Comparison of ENCODE assay signal across 8 mouse cellular contexts in genomic region chr4:135079859-135080640, GRCm38 (mm10). TPM values are rescaled to one million over a fixed set of nuclear protein-coding genes. Genes with fewer than 3 reads are reported as not detected.
DNase-seq lines count a peak whose midpoint lies in the region; ATAC-seq and TF ChIP-seq lines count a peak whose summit lies in the region.

No protein-coding gene starts in this region.

- H3K4me2 ChIP-seq in forebrain, embryonic 11.5 days (ENCODE audit: low read depth, low read length, severe bottlenecking): no peak overlapping the region
- no peak overlapping the region for H3K4me2 ChIP-seq in forebrain, embryonic 13.5 days
- no peak overlapping the region for H3K4me2 ChIP-seq in midbrain, postnatal 0 days (ENCODE audit: low read depth, low read length, poor library complexity, severe bottlenecking)

- no peak for TF ChIP-seq CTCF in midbrain, postnatal 0 days (IDR thresholded peaks at IDR 0.05)

- no peak for ATAC-seq in forebrain, embryonic 11.5 days (replicated peaks; ENCODE audit: low FRiP score)
- no peak for ATAC-seq in forebrain, embryonic 13.5 days
- ATAC-seq in midbrain, postnatal 0 days (ENCODE audit: low FRiP score): no peak
- ATAC-seq in erythroid progenitor cell, adult 5-6 weeks (replicated peaks; ENCODE audit: low FRiP score, poor library complexity, severe bottlenecking): no peak

- no peak for DNase-seq in forebrain, embryonic 11.5 days (ENCODE audit: low spot score)
- DNase-seq in 3134 (ENCODE audit: extremely low read depth, insufficient read length, low spot score) (peak; percentile 77), adipocyte (ENCODE audit: low spot score) (no peak)
- peak; percentile 74 for DNase-seq in c-Kit-positive CD71-negative TER-119-negative erythroid progenitor cells, embryonic 14.5 days (ENCODE audit: low read depth)
- DNase-seq in midbrain, postnatal 0 days (ENCODE audit: low spot score): peak; percentile 4
- no peak for DNase-seq in layer of hippocampus, postnatal 14 days (ENCODE audit: low spot score in 2 of 2)

- no peaks in the 10 kb centered on the region for H3K9me3 ChIP-seq in forebrain, embryonic 11.5 days (ENCODE audit: control insufficient read depth, low read length)
- no peaks in the 10 kb centered on the region for H3K9me3 ChIP-seq in forebrain, embryonic 13.5 days (replicated peaks)
- H3K9me3 ChIP-seq in midbrain, postnatal 0 days (ENCODE audit: low read length): no peaks in the 10 kb centered on the region

- no peaks in the 10 kb centered on the region for H3K36me3 ChIP-seq in forebrain, embryonic 11.5 days (ENCODE audit: control insufficient read depth, insufficient read depth, low read length)
- H3K36me3 ChIP-seq in forebrain, embryonic 13.5 days (ENCODE audit: poor library complexity, severe bottlenecking): no peaks in the 10 kb centered on the region
- H3K36me3 ChIP-seq in midbrain, postnatal 0 days (ENCODE audit: insufficient read depth, low read length): no peaks in the 10 kb centered on the region

- H3K27me3 ChIP-seq in forebrain, embryonic 11.5 days (ENCODE audit: control insufficient read depth, insufficient read depth, low read length): no peaks in the 10 kb centered on the region
- H3K27me3 ChIP-seq in forebrain, embryonic 13.5 days: no peaks in the 10 kb centered on the region
- no peaks in the 10 kb centered on the region for H3K27me3 ChIP-seq in midbrain, postnatal 0 days (ENCODE audit: insufficient read depth, low read length)

- WGBS in forebrain, embryonic 11.5 days: 48% methylated on average over 23 of the region's 23 CpGs
- WGBS in forebrain, embryonic 13.5 days: 39% methylated on average over 23 of the region's 23 CpGs
- WGBS in midbrain, postnatal 0 days: 45% methylated on average over 21 of the region's 23 CpGs

- no peak overlapping the region for H3K9ac ChIP-seq in forebrain, embryonic 11.5 days (ENCODE audit: low read length)
- no peak overlapping the region for H3K9ac ChIP-seq in forebrain, embryonic 13.5 days
- H3K9ac ChIP-seq in midbrain, postnatal 0 days (replicated peaks; ENCODE audit: low read length, poor library complexity, severe bottlenecking): no peak overlapping the region

- H3K4me3 ChIP-seq in forebrain, embryonic 11.5 days (ENCODE audit: low read depth, low read length): no peak overlapping the region
- H3K4me3 ChIP-seq in forebrain, embryonic 13.5 days: no peak overlapping the region
- H3K4me3 ChIP-seq in midbrain, postnatal 0 days (ENCODE audit: low read depth, low read length): no peak overlapping the region

- H3K4me1 ChIP-seq in forebrain, embryonic 11.5 days (replicated peaks; ENCODE audit: control insufficient read depth, insufficient read depth, low read length): peaks cover 3% of the 10 kb centered on the region; the same call in 1 of the 2 replicates
- peaks cover 6% of the 10 kb centered on the region; the same call in 1 of the 2 replicates for H3K4me1 ChIP-seq in forebrain, embryonic 13.5 days
- H3K4me1 ChIP-seq in midbrain, postnatal 0 days (ENCODE audit: insufficient read depth, low read length): no peaks in the 10 kb centered on the region

- H3K27ac ChIP-seq in forebrain, embryonic 11.5 days (ENCODE audit: low read depth, low read length): peak overlapping the region; percentile 46; the same call in 1 of the 2 replicates
- no peak overlapping the region for H3K27ac ChIP-seq in forebrain, embryonic 13.5 days
- H3K27ac ChIP-seq in midbrain, postnatal 0 days (ENCODE audit: low read depth, low read length): no peak overlapping the region

RNA-seq across cellular contexts. Expression of gene Runx3, which starts 40.4 kb away (rescaled TPM):
- polyA plus RNA-seq in forebrain, embryonic 11.5 days (2014; fragmentation: Nextera tagmentation; extraction: Ambion mirVana): 0.04 and 0.07 TPM in 2 replicates
- not detected in 2 replicates for polyA plus RNA-seq in forebrain, embryonic 13.5 days (2015; fragmentation: Nextera tagmentation; extraction: Ambion mirVana)
- not detected in 2 replicates for total RNA-seq in midbrain, postnatal 0 days (2014; rRNA removed)
- polyA plus RNA-seq in midbrain, postnatal 0 days (2015; fragmentation: Nextera tagmentation; extraction: Ambion mirVana): not detected in 2 replicates
- total RNA-seq in layer of hippocampus, postnatal 14 days (2021): not detected
- total RNA-seq in erythroid progenitor cell, adult 5-6 weeks (2015; ENCODE audit: low replicate concordance): 5.9 and 10.8 TPM in 2 replicates
- 0.51 TPM in 1 of 2 replicates, not detected in the other for total RNA-seq in erythroid progenitor cell, adult 5-6 weeks (2017; ENCODE audit: low replicate concordance)

Comparison
In these comparisons a context has a peak if more than half of its experiments do, and no peak if none do; other contexts are left out.
1. DNase-seq: peak in 3134 (single experiment), c-Kit-positive CD71-negative TER-119-negative erythroid progenitor cells, embryonic 14.5 days (single experiment) and midbrain, postnatal 0 days (single experiment); none in forebrain, embryonic 11.5 days (single experiment), adipocyte (single experiment) and layer of hippocampus, postnatal 14 days (0 of 2).